Mouse (Mus musculus) CH12F3 (cell line): ENCODE results near the gene Rab44.

Experiments used
- in situ Hi-C: fragments of 300-500 bp; cut with MboI; formaldehyde crosslinking; loops from 2 replicates; pipeline ENCODE4 v1.14.3; 2020; ENCODE audit warnings: low sequenced_read_pairs

Rab44 gene

DNA sequence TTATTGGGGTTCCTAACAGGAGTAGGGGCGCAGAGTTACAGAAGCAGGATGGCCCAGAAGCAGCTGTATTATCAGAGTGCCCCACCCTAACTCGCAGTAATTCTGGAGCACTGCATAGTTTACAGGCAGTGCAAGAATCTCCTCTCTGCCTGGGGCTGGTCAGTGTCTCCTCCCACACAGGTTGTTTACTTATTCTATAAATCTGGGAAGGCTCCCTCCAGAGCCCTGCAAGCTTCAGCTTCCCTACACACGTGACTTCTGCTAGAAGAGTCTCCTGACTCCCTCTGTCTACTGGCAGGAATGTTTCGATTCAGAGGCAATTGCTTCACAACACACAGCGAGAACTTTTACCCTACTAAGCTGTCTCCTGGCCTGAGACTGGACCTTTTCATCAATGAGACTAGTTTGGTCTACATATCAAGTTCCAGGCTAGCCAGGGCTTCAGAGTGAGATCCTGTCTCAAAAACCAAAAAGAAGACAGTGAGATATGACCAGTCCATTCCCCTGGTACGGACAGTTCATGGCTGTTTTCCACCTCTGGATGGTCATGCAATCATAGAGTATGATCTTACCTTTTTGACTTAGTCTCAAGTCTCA lies 9.7 kb downstream of the Rab44 start:
- in situ Hi-C loops: no loop called here

DNA sequence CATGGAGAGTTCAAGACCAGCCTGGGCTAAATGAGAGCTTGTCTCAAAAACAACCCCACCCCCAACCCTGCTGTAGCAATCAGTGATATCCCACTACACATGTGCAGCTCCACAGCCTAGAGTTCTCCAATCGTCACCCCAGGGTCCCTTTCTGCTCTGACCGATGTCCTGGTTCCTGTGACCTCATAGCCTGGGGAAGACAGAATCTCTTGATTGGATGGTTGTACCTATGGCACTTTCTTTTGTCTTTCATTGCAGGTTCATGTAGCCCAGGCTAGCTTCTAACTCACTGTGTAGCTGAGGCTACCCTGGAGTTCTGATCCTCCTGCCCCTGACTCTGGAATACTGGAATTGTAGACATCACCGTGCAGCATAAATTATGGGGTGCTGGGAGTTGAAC lies 12.6 kb downstream of the Rab44 start:
- in situ Hi-C loops: no loop called here

DNA sequence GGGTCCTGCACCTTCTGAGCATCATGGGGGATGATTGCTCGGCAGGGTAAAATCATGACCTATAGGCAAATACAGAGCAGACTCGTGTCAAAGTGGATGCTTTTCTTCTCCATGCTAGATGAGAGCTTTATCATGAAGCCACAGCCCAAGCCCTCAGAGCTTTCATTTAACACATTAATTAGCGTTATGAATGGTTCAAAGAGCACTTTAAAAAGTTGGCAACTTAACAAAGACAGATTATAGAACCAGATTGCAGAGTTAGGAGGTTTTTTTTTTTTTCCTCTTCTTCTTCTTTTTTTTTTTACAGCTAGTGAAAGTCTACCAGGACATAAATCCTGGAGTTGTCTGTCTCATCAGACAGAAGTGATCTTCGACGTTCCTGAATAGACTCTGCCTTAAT lies 15.4 kb downstream of the Rab44 start:
- in situ Hi-C loops: no loop called here

DNA sequence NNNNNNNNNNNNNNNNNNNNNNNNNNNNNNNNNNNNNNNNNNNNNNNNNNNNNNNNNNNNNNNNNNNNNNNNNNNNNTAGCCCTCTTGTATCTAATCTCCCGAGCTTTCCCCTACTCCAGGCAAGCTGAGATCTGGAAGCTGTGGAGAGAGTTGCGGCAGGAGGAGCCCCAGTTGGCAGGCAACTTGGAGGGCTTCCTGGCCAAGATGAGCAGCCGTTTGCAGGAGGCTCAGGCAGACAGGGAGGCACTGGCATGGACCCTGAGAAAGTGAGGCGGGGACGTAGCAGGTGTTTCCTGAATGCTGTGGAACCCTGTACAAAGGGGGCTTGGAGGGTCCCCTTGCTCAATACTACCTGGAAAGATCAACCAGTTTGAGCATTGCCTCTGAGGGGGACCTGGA lies 21.1 kb downstream of the Rab44 start:
- in situ Hi-C loops: no loop called here

DNA sequence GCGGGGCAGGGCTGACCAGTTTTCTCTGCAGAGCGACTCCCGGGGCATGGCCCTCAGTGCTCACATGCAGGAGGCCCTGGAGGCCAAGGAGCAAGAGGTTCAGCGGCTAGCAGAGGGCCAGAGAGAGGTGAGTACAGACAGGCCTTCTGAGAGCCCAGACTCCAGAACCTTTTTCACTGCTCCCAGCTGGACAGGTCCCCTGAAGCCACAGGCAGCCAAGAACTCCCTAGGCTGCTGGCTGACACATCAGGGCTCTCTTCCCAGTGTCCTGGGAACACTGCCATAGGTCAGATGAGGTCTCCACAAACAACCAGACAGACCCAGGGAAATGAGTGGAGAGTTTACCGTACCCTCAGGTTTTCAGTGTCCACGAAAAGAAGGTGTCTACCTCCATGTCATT lies 22.3 kb downstream of the Rab44 start:
- in situ Hi-C loops: no loop called here

DNA sequence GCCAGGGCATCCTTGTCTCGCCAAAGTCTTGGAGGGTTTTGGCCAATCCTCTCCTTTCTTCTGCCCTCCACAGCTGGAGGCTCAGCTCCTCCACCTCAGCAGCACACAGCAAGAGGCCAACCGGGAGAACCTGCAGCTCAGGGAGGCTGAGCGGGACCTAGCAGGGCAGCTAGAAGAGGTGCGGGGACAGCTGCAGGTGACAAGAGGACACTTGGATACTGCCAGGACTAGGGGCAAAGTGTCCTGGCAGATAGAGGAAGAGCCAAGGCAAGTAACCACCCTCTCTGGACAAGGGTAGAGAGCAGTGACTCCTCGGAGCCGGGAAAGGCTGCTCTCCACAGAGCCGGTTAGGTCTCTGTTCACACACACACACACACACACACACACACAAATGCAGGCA lies 24.0 kb downstream of the Rab44 start:
- in situ Hi-C loops: no loop called here

DNA sequence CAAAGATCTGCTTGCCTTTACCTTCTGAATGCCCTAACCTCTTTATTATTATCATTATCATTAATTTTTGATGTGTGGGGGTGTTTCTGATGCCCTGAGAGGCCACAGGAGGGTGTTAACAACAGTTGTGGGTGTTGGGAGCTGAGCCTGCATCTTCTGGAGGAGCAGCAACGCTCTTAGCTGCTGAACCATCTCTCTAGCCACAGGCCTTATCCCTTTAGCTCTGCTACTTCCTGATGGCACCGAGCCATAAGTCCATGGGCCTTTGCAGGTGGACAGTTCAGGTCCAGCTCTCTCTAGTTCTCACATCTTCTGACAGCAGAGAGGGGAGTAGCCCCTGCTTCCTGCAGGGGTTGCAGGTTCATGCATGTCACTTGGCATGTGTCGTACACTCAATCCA lies 27.6 kb downstream of the Rab44 start:
- in situ Hi-C loops: no loop called here

DNA sequence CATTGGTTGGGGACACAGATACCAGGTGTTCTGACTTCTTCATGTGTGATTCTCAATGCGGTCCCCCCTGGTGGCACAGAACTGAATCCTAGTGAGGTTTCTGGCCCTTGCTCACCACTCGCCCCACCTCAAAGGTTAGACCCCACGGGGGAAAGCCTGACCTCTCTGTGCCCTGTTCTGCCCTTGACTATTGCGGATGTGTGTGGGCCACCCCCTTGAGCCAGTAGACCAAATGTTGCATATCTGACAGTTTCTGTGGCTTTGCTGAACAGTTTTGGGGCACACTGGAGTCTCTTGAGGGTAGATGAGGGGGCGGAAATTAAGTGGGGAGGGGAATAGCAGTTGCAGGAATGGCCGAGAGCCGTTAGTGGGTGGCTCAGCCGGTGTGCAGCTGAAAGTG lies 29.3 kb downstream of the Rab44 start:
- in situ Hi-C loops: no loop called here

DNA sequence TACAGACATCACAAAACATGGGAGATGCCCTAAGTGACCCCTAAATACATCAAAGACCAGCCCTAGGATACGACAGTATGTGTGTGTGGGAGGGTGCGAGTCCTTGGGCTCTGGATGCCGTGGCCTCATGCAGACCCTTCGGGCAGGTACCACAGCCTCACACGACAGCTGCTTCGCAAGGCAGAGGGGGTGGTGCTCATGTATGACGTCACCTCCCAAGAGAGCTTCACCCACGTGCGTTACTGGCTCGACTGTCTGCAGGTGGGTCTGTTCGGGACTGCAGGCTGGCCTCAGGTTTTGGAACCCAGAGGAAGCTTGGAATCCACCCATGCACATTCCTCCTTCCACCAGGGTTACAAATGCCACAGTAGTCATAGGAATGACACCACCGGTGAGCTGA lies 31.2 kb downstream of the Rab44 start:
- in situ Hi-C loops: no loop called here

DNA sequence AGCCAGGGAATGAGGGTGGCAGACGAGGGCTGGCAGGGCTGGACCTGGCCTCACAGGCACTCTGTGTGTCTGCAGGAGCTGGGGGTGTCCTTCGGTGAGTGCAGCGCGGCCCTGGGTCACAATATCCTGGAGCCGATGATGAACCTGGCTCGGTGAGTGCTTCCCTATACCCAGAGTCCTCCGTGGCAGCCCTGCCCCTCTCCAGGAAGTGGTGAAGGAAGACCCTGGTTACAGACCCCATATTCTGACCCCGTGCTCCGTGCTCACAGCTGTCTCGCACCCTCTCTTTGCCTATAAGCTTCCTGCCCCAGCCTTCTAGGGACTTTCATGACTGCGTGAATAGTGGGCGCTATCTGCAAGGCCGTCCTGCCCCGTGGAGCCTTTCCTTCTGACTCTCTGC lies 33.3 kb downstream of the Rab44 start:
- in situ Hi-C loops: no loop called here

DNA sequence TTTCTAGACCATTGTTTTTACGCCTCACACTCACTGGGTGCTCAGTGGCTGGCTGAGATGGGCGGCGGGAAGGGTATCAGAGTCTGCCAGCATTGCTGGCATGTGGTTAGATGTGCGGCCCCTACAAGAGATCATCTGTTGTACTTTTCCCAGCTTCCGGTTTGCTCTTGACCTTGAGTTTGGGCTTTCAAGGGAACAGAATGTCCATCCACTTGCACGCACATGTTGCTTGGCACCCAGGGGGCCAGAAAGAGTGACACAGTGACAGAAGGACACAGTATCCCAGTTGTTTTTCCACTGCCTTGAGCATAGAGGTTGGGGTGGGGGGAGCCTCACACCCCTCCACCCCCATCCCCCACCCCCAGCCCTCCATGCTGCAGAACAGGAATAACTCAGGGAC lies 33.8 kb downstream of the Rab44 start:
- in situ Hi-C loops: no loop called here

DNA sequence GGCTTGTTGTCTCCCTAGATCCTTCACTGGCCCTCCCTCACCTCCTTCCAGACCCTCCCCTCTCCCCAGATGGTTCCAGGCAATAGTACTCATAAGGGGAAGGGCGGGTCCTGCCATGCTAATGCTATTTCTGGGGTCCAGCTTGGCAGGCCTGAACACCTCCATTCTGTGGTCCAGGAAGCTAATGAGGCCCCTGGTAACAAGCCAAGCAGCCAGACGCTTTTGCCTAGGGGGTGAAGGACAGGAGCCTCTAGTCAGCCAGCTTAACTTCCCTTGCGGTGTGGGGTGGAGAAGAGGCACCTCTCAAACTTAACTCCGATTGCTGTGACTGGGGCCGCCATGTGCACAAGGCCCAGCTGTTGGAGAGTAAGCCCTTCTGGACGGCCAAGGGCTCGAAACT lies 35.8 kb downstream of the Rab44 start:
- in situ Hi-C loops: no loop called here

DNA sequence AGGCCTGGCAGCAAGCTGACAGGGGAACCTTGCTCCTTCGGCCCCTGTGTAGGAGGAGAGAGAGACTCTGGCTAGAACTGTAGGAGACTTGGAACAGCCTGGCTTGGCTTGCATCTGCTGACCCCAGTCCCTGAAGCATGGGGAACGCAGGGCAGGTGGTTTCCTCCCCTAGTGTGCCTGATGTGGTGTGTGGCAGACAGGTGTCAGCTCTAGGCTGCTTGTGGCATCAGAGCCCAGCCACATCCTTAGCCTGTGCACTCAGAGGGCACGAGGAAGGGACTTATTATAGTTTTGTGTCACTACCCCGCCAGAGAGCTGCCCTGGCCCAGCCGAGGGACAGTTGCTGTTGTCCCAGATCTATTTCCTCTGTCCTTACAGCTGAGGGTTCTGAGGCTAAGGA lies 38.6 kb downstream of the Rab44 start:
- in situ Hi-C loops: no loop called here

DNA sequence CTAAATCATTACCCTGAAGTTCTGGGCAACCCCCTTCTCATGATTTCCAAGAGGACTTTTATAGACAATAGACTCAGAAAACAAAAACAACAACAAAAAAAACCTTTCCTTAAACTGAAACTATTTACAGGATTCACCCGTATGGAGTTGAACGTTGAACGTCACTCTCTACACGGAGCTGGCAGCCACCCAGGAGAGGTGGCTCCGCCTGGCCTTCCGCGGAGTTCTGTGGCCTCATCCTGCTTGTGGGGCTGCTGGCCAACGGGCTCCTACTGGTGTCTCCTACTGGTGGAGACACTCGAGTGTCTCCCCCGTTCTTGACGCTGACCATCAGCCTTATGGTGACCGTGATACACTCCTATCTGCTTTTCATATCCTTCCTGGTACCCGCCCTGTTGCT lies 40.3 kb downstream of the Rab44 start:
- in situ Hi-C loops: no loop called here

DNA sequence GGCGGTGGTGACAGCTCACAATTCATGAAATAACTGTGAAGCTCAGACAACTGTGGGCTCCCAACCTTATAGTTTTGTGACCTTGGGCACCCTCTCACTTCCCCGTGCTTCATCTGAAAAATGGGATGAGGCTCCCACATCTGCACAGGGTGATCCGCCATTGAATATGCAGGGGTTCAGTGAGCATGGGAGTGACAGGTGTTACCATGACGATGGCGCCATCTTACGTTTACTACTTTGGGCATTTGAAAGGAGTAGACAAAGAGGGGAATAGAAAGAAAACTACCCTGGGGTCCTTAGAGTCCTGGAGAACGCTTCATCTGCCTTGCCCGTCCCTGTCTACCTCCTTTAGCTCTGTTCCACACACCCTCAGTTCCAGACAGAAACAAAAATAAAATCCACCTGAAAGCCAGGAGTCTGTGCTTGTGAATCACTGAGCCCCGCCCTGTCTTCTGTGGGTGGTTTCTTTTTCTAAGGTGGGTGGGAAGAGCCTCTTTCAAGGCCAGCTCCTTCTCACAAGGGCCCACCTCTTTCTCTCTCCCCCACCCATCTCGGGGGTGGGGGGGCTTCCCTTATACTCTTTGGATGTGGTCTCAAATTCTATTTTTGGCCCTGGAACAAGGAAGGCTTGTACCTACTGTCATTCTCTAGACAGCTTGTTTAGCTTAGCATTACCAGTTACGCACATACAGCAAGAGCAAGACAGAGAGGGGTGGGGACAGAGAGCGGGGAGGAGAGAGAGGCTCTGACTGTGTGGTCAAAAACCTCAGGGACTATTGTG lies 41.6 kb downstream of the Rab44 start:
- in situ Hi-C loops: no loop called here

DNA sequence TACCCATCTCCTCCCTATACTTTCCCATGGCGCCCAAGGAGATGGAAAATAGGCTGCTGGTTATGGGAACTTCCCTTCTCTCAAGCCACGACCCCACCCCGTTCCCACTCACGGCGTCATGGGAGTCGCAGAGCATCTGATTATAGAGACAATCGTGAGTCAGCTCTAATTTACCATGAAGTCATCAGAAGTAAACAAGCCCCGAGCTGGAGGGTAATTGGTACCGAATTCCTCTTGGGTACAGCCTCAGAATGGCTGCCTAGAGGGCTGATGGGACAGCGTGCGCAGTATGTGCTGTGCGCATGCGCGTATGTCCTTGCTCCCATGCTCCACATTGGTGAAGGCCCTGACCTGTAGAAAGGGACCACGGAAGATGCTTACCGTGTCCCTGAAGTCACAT lies 42.5 kb downstream of the Rab44 start:
- in situ Hi-C loops: no loop called here

DNA sequence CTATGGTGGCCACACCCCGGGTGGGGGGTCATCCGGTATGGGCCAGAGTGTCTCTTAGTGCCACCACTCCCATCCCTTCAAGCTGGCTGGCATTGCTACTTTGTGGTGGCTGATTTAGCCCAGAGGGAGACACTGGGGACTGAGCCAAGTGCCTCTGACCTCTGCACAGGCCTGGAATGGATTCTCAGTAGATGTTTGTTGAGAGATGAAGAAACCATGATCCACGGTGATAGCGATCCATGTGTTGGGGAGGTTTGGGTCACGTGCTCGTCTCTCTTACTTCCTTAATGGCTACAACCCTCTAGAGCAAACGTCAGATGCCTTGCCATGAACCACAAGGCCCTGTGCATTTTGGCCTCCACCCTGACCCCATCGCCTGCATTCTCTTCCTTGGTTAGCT lies 42.9 kb downstream of the Rab44 start:
- in situ Hi-C loops: no loop called here

DNA sequence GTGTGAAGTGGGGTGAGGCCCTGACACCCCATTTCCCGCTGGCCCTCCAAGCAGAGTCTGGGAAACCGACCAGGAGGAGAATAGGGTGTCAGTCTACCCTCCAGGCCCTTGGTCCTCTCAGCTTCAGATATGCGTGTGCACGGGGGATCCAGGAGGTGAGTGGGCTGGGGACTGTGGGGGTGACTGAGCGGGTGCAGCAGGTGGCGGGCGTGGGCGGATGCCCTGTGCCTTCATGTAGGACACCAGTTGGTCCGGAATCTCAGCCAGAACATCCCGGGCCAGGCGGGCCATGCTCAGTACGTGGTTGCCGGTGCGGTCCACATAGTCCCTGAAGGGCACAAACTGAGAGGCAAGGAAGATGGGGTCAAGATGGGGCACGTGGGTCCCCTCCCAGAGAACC lies 45.0 kb downstream of the Rab44 start:
- in situ Hi-C loops: no loop called here

DNA sequence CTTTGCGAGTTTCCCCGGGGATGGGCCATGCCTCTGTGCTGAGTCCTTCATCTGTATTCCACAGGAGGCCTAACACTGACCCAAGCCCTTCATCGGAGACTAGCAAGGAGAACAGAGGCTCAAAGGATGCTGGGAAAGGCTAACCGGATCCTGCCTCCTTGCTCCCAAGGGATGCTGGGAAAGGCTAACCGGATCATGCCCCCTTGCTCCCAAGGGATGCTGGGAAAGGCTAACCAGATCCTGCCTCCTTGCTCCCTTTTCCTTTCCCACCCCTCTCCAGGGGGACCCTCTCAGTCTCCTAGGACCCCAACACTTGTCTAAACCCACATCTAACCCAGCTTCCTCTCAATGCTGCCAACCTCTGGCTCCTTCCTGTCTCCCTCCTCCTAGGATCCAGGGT lies 45.4 kb downstream of the Rab44 start:
- in situ Hi-C loops: no loop called here

DNA sequence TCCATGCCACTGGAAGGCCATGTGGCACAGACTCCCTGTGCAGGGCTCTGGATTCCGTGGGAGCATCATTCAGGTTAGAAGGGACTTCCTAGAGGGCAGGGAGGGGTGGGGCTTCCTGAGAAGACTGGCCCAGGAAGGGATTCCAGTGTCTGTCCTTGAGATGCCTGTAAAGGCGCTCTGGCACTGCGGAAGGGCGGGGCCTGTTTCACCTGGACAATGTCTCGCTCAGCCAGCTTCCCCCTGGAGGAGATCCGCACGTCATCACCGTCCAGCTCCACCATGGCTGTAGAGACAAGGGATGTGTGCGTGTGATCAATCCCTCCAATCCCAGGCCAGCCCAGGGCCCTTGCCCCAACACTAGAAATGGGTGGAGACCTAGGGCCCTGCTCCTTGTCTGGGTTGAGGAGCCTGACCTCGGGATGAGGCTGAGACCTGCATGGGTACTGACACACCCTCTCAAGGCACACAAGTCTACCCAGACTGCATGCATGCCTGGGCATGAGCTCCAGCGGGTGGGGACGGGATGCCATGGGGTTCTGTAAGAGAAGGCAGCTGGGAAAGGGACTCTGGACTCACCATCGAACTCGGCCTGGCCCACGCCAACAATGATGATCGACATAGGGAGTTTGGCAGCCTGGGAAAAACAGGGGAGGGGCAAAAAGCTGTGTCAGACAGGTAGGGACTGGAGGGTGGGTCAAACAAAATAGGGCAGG lies 46.0 kb downstream of the Rab44 start:
- in situ Hi-C loops: no loop called here

DNA sequence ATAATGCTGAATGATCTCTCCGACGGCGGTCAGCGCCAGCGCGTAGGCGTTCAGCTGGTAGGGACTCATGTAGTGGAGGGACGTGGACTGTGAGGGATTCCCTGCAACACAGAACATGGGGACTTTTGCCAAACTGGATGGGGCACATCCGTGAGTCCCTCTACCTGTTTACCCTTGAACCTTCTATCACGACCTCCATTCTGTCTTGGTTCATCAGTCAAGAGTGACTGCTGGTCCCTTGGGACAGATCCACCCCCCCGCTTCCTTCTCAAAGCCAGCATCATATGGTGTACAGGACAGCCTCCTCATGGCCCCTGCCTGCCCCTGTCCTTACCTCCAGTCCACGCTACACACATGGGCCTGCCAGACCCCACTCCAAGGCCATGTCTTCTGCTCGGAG lies 48.4 kb downstream of the Rab44 start:
- in situ Hi-C loops: no loop called here

DNA sequence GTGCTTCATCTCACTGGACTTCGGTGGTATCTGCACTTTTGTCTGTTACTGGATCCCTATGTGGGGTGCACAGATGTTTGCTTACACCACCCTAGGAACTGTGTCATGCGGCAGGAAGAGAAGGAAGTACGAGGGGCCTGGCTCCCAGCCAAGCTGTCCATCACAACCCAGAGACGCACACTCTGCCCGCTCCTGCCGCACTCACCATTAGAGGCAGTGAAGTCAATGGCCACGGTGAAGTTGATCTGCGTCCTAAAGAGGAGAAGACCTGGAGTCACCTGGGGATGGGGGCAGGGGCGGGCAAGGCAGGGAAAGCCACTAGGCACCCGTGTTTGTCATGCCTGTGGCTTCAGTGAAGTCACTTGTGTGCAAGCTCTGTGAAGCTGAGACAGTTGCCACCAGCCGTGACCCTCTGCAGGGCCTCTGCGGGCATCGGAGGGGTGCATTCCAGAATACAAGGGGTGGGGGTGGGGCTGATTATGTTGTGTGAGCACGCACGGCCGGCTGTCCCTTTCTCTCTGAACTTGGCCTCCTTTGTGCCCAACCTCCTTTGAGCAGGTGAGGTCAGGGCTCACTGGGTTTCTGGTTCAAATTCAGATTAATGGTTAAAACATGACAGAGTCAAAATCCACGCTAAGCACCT lies 50.6 kb downstream of the Rab44 start:
- in situ Hi-C loops: loop anchor here (5.0 kb wide), 1 partner anchor 117 kb away; no protein-coding TSS in a partner anchor
